Mouse (Mus musculus) liver, adult 2 months (tissue): ENCODE measurements at regions not wholly inside any gene's neighbourhood (a gene's known extent, or its start where the extent isn't known, plus 50 kb on each side); places are given as distances from the start of the nearest gene placed in this dataset.

ENCODE experiments used
- CTCF ChIP-seq: fragments of 200-500 bp; IDR thresholded peaks from 2 replicates; pipeline ENCODE4 v1.5.1; 2011; ENCODE audit warnings: low read depth, low read length, control low read depth
- POLR2A ChIP-seq: fragments of 200-500 bp; IDR thresholded peaks from 2 replicates; pipeline ENCODE4 v1.6.1; 2011; ENCODE audit warnings: low read length, control low read depth; ENCODE audit not compliant: insufficient read depth; ENCODE audit errors: extremely low read depth

DNA sequence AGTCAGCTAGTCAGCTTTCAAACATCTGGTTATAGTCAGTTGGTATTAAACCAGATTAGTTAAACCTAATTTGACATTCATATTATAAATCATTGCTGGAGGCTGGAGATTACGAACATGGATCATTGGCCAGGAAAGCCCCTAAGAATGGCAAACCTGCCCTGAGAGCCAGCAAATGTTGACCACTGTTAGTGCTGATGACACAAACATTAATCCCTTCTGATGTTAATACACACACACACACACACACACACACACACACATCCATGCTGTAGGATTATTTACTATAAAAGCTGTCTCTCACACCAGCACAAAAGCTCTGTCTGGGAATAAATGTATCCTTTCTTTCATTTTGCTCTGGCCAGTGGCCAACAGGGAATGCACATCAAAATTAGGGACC is 329.4 kb upstream of the Atp2b1 start:
- no peak for TF ChIP-seq POLR2A
- TF ChIP-seq CTCF = no peak
